Mouse (Mus musculus) neural tube, embryonic 10.5 days (tissue): ENCODE data around the gene Gm6370.
"Not testable (repeated sequence)": the region's sequence is repeated elsewhere in the genome, so short reads cannot be mapped to it uniquely, and the experiment has no call there.

Experiments
- DNase-seq: peaks from one replicate; pipeline ENCODE4 v3.0.0-alpha.2; 2017; ENCODE audit warnings: low spot score; ENCODE audit errors: extremely low spot score

Gene Gm6370

DNA sequence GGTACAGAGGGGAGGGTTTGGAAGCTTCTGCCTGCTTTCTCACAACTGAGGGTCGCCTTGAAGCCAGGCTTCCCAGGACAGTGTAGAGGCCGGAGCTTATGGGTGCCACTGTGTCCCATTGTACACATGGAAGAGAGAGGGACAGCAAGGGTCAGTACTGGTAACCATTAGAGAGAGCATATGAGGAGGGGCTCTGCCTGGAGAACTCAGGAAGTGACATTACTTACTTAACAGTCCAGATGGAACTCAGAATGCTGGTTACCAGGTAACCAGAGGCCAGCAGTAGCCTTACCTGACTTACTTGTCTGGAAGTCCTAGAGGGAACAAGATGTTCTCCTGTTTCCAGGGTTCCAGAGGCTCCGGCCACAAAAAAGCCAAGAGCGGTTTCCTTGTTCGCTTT, at the start of gene Gm6370:
Gm6370 (plus strand) TSS at position 301 of the 400 bp plus-strand sequence.
- not testable (repeated sequence) for DNase-seq

- no peak for DNase-seq
Observed at GRCm38 (mm10) chr5:146442767-146443166, 48.4 kb upstream of the Gm6370 start.

- no peak for DNase-seq
Observed at GRCm38 (mm10) chr5:146446633-146447032, 44.5 kb upstream of the Gm6370 start.

DNA sequence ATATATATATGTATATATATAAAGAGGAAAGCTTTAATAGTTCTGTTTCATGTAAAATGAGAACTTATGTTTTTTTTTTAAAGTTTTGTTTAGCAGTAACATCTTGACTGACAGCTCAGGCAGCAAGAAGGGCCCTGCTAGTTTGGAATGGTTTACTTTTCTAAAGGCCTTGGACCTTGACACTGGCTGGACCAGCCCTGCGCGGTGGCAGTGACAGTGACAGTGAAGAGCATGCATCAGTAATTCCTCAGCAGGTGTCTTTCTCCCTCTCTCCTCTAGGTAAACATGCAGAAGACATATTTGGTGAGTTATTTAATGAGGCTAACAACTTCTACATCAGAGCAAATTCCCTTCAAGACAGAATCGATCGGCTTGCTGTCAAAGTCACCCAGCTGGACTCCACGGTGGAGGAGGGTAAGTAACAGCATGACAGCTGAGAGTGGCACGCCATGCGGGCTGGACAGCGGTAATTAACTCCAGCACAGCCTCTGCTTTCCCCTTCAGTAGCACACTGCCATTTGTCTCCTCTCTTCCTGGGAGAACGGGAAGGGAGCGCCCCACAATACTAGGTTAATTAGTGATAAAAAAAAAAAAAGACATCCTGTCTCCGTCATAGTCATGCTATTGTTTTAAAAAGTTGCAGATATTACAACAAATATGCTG, 39.4 kb upstream of the Gm6370 start:
- no peak for DNase-seq

GRCm38 (mm10) chr5:146453556-146453955, 37.6 kb upstream of the Gm6370 start:
- no peak for DNase-seq

DNA sequence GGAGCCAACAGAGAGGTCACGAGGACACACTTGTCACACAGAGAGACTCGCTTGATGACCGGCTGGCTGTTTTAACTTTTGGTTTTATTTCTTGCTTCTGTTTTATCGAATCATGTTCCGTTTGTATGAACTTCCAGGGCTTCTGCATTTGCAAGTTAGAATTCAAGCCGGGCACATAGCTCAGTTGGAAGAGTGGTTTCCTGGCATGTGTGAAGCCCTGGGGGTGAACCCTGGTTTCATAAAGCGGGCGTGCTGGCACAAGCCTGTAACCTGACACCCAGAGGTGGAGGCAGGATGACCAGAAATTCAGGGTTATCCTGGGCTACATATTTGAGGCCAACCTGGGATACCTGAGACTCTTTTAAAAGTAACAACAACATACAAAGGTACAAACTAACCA, 29.6 kb upstream of the Gm6370 start:
- DNase-seq: no peak

DNA sequence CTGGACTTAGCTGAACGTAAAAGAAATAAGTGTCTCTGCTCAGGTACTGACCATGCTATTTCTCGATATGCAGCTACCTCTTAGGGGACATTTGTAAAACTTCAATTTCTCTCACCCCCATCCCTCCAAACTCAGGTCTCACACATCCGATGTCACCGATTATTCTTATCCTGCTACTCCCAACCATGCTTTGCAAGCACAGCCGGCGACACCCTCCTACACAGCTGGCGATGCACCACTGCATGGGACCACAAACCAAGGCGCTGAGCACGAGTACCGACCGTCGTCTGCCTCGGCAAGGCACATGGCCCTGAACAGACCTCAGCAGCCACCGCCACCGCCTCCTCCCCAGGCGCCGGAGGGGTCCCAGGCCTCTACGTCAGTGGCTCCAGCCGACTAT, 24.5 kb upstream of the Gm6370 start:
- DNase-seq: no peak

DNA sequence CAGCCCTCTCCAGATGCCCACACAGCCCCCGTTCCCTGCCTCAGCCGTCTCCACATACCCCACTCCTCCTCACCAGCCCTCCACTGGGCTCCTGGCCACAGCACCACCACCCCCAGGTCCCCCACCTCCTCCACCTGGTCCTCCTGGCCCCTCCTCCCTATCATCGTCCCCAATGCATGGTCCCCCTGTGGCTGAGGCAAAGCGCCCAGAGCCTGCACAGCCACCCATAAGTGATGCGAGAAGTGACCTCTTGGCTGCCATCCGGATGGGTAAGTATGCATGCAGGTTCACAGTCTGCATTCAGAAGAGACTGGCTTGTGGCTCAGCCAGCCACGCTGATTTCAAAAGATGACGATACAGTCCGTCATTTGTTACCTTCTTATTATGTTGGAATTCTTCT, 22.9 kb upstream of the Gm6370 start:
- no peak for DNase-seq

GRCm38 (mm10) chr5:146470821-146471220, 20.3 kb upstream of the Gm6370 start:
- no peak for DNase-seq

- no peak for DNase-seq
Observed at GRCm38 (mm10) chr5:146471311-146471710, 19.9 kb upstream of the Gm6370 start.

DNA sequence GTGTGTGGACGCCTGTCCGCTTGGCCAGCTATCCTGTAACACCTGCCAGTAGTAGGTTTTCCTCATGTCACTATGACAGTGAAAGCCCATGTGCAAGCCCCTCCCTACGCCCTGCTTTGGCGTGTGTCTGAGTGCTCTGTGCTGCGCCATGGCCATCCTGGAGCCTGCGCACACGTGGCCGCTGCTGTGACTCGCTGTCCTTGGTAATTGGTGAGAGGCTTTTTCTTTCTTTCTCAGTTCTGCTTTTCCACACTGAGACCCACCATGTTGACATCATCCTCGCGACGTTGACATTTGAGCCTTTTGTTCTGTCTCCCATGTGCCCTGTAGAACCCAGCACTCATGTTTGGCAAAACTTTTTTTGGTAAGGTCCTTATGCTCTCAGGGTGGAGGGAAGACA, 19.3 kb upstream of the Gm6370 start:
- DNase-seq: no peak

GRCm38 (mm10) chr5:146479564-146479963, 11.6 kb upstream of the Gm6370 start:
- not testable (repeated sequence) for DNase-seq

DNA sequence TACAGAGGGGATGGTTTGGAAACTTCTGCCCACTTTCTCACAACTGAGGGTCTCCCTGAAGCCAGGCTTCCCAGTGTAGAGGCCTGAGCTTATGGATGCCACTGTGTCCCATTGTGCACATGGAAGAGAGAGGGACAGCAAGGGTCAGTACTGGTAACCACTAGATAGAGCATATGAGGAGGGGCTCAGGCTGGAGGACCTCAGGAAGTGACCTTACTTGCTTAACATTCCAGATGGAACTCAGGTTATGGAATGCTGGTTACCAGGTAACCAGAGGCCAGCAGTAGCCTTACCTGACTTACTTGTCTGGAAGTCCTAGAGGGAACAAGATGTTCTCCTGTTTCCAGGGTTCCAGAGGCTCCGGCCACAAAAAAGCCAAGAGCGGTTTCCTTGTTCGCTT, 9.5 kb upstream of the Gm6370 start, which contains the start of gene Gm6408:
Gm6408 (plus strand) TSS at position 301 of the 400 bp plus-strand sequence.
- DNase-seq: not testable (repeated sequence)

- not testable (repeated sequence) for DNase-seq
Observed at GRCm38 (mm10) chr5:146488959-146489358, 2.2 kb upstream of the Gm6370 start.

GRCm38 (mm10) chr5:146502099-146502498, 10.9 kb downstream of the Gm6370 start, which contains the start of gene 4930449I24Rik:
Gene 4930449I24Rik (plus strand): TSS chr5:146502399.
- DNase-seq: not testable (repeated sequence)

GRCm38 (mm10) chr5:146513823-146514222, 22.7 kb downstream of the Gm6370 start, which contains the start of gene Gm3402:
Gene Gm3402 (plus strand): TSS chr5:146514123.
- not testable (repeated sequence) for DNase-seq

- DNase-seq: not testable (repeated sequence)
Observed at GRCm38 (mm10) chr5:146525501-146525900, 34.3 kb downstream of the Gm6370 start, which contains the start of gene Gm3404. Gene Gm3404 (plus strand): TSS chr5:146525801.

DNA sequence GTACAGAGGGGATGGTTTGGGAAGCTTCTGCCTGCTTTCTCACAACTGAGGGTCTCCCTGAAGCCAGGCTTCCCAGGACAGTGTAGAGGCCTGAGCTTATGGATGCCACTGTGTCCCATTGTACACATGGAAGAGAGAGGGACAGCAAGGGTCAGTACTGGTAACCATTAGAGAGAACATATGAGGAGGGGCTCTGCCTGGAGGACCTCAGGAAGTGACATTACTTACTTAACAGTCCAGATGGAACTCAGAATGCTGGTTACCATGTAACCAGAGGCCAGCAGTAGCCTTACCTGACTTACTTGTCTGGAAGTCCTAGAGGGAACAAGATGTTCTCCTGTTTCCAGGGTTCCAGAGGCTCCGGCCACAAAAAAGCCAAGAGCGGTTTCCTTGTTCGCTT, 46.2 kb downstream of the Gm6370 start, which contains the start of gene Gm3409:
Gm3409 (plus strand) TSS at position 301 of the 400 bp plus-strand sequence.
- DNase-seq: not testable (repeated sequence)
